Mouse (Mus musculus): ENCODE measurements around the gene Uqcr10. TPM values are rescaled to one million over a fixed set of nuclear protein-coding genes. Genes with fewer than 3 reads are reported as not detected.
"Not testable (repeated sequence)": the region's sequence is repeated elsewhere in the genome, so short reads cannot be mapped to it uniquely, and the experiment has no call there.

Uqcr10 gene
- polyA plus RNA-seq, 2 experiments, result 569 to 747 TPM

DNA sequence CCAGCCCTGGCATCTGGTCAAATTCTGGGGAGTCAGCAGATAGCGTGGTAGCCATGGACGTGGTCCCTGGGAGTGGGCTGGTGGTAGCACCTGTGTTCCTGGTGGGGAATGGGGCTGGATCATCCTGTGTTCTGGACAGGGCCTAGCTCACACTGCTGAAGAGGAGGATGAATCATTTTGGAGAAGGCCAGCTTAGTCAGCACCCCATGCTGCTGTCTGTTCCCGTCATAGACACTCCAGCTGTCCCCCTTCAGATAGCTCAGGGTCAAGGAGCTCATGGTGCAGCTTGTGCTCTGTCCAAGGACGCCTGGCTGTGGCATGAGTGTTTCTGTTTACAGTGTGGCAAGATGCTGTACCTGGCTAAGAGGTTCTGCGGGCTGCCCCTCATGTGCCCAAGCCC, 14.4 kb upstream of the Uqcr10 start:
- DNase-seq (ENCODE audit: low read depth in 3 of 3, low spot score in 3 of 3) (no peak), ATAC-seq (ENCODE audit: insufficient read depth) (no peak)
- TF ChIP-seq CTCF (IDR thresholded peaks at IDR 0.05; ENCODE audit: low read depth) (no peak), EP300 (IDR thresholded peaks at IDR 0.05; ENCODE audit: low read depth) (no peak)
- H3K36me3 ChIP-seq (replicated peaks; ENCODE audit: control insufficient read depth, insufficient read depth, low read depth), result no peaks in the 10 kb centered on the region
- 68% methylated on average over 5 of the region's 5 CpGs for WGBS (ENCODE audit: insufficient replicate concordance)
- no peaks in the 10 kb centered on the region for H3K27me3 ChIP-seq (ENCODE audit: control insufficient read depth, insufficient read depth, low read length)
- H3K9me3 ChIP-seq (ENCODE audit: control insufficient read depth, low read length), result no peaks in the 10 kb centered on the region
- H3K4me1 ChIP-seq (replicated peaks; ENCODE audit: control insufficient read depth in 2 of 2, insufficient read depth in 2 of 2, low read length in 1 of 2), result no peaks in the 10 kb centered on the region
- no peak overlapping the region for H3K27ac ChIP-seq
- no peak overlapping the region for H3K4me2 ChIP-seq (ENCODE audit: low read depth)
- H3K9ac ChIP-seq (replicated peaks), result no peak overlapping the region
- no peak overlapping the region for H3K4me3 ChIP-seq (ENCODE audit: insufficient read depth in 1 of 2, low read depth in 2 of 2, low read length in 2 of 2)

DNA sequence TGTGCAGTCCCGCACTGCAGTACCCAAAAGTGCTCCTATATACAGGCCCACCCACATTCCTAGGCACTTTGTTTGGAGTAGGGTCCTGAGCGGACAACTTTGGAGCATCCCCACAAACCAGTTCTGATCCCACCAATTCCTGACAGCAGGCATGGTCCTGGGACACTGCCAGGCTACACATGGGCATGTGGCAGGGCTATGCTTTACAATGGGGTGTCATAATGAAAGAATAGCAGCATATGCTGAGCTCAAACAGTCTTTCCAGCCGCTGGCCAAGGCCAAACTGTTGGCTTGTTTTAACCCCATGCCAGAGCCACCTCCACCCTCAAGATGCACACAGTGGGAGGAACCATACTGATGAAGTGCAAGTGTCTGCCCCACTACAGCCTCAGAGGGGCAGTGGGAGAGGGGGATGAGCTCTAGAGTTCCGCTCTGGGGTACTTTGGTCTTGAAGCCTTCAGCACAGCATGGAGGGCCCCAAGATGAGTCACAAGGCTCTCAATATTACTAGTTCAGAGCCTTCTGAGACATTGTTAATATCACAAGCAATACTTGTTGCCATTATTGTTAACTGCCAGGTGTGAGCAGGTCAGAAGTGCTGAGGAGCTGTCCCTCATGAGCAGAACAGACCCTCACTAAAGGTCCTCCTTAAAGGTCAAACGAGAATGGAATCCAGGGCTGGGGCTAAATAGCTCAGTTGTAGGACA, 12.5 kb upstream of the Uqcr10 start:
- Histone ChIP-seq H3K4me1 (replicated peaks; ENCODE audit: control insufficient read depth in 2 of 2, insufficient read depth in 2 of 2, low read length in 1 of 2) (no peaks in the 10 kb centered on the region), H3K27me3 (ENCODE audit: control insufficient read depth, insufficient read depth, low read length) (no peaks in the 10 kb centered on the region), H3K4me2 (ENCODE audit: low read depth) (no peak overlapping the region), H3K9me3 (ENCODE audit: control insufficient read depth, low read length) (no peaks in the 10 kb centered on the region), H3K9ac (replicated peaks) (no peak overlapping the region), H3K4me3 (ENCODE audit: insufficient read depth in 1 of 2, low read depth in 2 of 2, low read length in 2 of 2) (no peak overlapping the region), H3K27ac (no peak overlapping the region), H3K36me3 (replicated peaks; ENCODE audit: control insufficient read depth, insufficient read depth, low read depth) (no peaks in the 10 kb centered on the region)
- DNase-seq (ENCODE audit: low read depth in 3 of 3, low spot score in 3 of 3) (no peak), ATAC-seq (ENCODE audit: insufficient read depth) (no peak)
- 68% methylated on average over 5 of the region's 5 CpGs for WGBS (ENCODE audit: insufficient replicate concordance)
- no peak for TF ChIP-seq EP300 (IDR thresholded peaks at IDR 0.05; ENCODE audit: low read depth)
- no peak for TF ChIP-seq CTCF (IDR thresholded peaks at IDR 0.05; ENCODE audit: low read depth)

DNA sequence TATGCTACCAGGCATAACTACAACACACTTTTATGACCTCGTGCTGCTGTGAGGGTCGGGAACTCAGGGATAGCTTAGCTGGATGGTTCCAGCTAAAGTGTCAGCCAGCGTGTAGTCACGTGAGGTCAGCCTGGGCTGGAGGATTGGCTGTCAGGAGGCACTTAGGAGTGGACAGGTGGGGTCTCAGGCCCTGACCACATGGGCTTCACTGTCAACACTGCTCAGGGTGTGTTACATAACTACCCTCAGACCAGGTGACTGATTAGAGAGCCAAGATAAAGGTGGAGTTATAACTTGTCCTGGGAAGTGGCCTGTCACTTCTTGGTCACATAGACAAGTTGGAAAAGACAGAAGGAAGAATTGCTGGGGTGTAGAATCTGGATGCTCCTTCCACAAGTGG, 11.5 kb upstream of the Uqcr10 start:
- H3K36me3 ChIP-seq (replicated peaks; ENCODE audit: control insufficient read depth, insufficient read depth, low read depth), result no peaks in the 10 kb centered on the region
- WGBS (ENCODE audit: insufficient replicate concordance), result 64% methylated on average over 4 of the region's 4 CpGs
- H3K27ac ChIP-seq, result no peak overlapping the region
- H3K9ac ChIP-seq (replicated peaks), result no peak overlapping the region
- no peak overlapping the region for H3K4me3 ChIP-seq (ENCODE audit: insufficient read depth in 1 of 2, low read depth in 2 of 2, low read length in 2 of 2)
- H3K9me3 ChIP-seq (ENCODE audit: control insufficient read depth, low read length), result no peaks in the 10 kb centered on the region
- H3K4me2 ChIP-seq (ENCODE audit: low read depth), result no peak overlapping the region
- no peak for DNase-seq (ENCODE audit: low read depth in 3 of 3, low spot score in 3 of 3)
- TF ChIP-seq EP300 (IDR thresholded peaks at IDR 0.05; ENCODE audit: low read depth) (no peak), CTCF (IDR thresholded peaks at IDR 0.05; ENCODE audit: low read depth) (no peak)
- no peaks in the 10 kb centered on the region for H3K4me1 ChIP-seq (replicated peaks; ENCODE audit: control insufficient read depth in 2 of 2, insufficient read depth in 2 of 2, low read length in 1 of 2)
- no peaks in the 10 kb centered on the region for H3K27me3 ChIP-seq (ENCODE audit: control insufficient read depth, insufficient read depth, low read length)
- no peak for ATAC-seq (ENCODE audit: insufficient read depth)

- ATAC-seq (ENCODE audit: insufficient read depth) (no peak), DNase-seq (ENCODE audit: low read depth in 3 of 3, low spot score in 3 of 3) (no peak)
- WGBS (ENCODE audit: insufficient replicate concordance), result 29% methylated on average over 4 of the region's 4 CpGs
- no peak overlapping the region for H3K9ac ChIP-seq (replicated peaks)
- no peaks in the 10 kb centered on the region for H3K9me3 ChIP-seq (ENCODE audit: control insufficient read depth, low read length)
- H3K27ac ChIP-seq, result no peak overlapping the region
- no peaks in the 10 kb centered on the region for H3K36me3 ChIP-seq (replicated peaks; ENCODE audit: control insufficient read depth, insufficient read depth, low read depth)
- no peaks in the 10 kb centered on the region for H3K4me1 ChIP-seq (replicated peaks; ENCODE audit: control insufficient read depth in 2 of 2, insufficient read depth in 2 of 2, low read length in 1 of 2)
- H3K27me3 ChIP-seq (ENCODE audit: control insufficient read depth, insufficient read depth, low read length), result no peaks in the 10 kb centered on the region
- TF ChIP-seq EP300 (IDR thresholded peaks at IDR 0.05; ENCODE audit: low read depth), result no peak
- TF ChIP-seq CTCF (IDR thresholded peaks at IDR 0.05; ENCODE audit: low read depth), result no peak
- H3K4me3 ChIP-seq (ENCODE audit: insufficient read depth in 1 of 2, low read depth in 2 of 2, low read length in 2 of 2), result no peak overlapping the region
- H3K4me2 ChIP-seq (ENCODE audit: low read depth), result no peak overlapping the region
These were observed 10.6 kb upstream of the Uqcr10 start for GRCm38 (mm10) chr11:4714727-4715126.

- TF ChIP-seq CTCF (IDR thresholded peaks at IDR 0.05; ENCODE audit: low read depth), result no peak
- Histone ChIP-seq H3K4me2 (ENCODE audit: low read depth) (no peak overlapping the region), H3K27me3 (ENCODE audit: control insufficient read depth, insufficient read depth, low read length) (no peaks in the 10 kb centered on the region), H3K9ac (replicated peaks) (no peak overlapping the region), H3K27ac (no peak overlapping the region), H3K4me3 (ENCODE audit: insufficient read depth in 1 of 2, low read depth in 2 of 2, low read length in 2 of 2) (no peak overlapping the region), H3K9me3 (ENCODE audit: control insufficient read depth, low read length) (no peaks in the 10 kb centered on the region), H3K4me1 (replicated peaks; ENCODE audit: control insufficient read depth in 2 of 2, insufficient read depth in 2 of 2, low read length in 1 of 2) (no peaks in the 10 kb centered on the region), H3K36me3 (replicated peaks; ENCODE audit: control insufficient read depth, insufficient read depth, low read depth) (no peaks in the 10 kb centered on the region)
- ATAC-seq (ENCODE audit: insufficient read depth) (no peak), DNase-seq (ENCODE audit: low read depth in 3 of 3, low spot score in 3 of 3) (no peak)
These were observed 8.7 kb upstream of the Uqcr10 start for GRCm38 (mm10) chr11:4712822-4713221.

DNA sequence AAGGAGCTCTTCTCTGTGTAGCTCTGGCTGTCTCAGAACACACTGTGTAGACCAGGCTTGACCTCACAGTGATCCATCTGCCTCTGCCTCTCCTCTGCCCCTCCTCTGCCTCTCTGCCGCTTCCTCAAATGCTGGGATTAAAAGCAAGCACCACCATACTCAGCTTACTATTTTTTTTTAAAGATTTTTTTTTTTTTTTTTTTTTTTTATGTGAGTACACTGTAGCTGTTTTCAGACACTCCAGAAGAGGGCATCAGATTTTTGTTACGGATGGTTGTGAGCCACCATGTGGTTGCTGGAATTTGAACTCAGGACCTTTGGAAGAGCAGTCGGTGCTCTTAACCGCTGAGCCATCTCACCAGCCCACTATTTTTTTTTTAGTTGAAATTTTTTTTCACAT, 6.0 kb upstream of the Uqcr10 start:
- 81% methylated on average over 4 of the region's 4 CpGs for WGBS (ENCODE audit: insufficient replicate concordance)
- not testable (repeated sequence) for H3K4me2 ChIP-seq (ENCODE audit: low read depth)

More for the DNA sequence above, 6.0 kb upstream of the Uqcr10 start:
- H3K9me3 ChIP-seq (ENCODE audit: control insufficient read depth, low read length); ATAC-seq (ENCODE audit: insufficient read depth); H3K4me3 ChIP-seq (ENCODE audit: insufficient read depth in 1 of 2, low read depth in 2 of 2, low read length in 2 of 2); H3K36me3 ChIP-seq (replicated peaks; ENCODE audit: control insufficient read depth, insufficient read depth, low read depth); H3K27ac ChIP-seq; H3K4me1 ChIP-seq (replicated peaks; ENCODE audit: control insufficient read depth in 2 of 2, insufficient read depth in 2 of 2, low read length in 1 of 2); H3K27me3 ChIP-seq (ENCODE audit: control insufficient read depth, insufficient read depth, low read length); DNase-seq (ENCODE audit: low read depth in 3 of 3, low spot score in 3 of 3); H3K9ac ChIP-seq (replicated peaks): not testable (repeated sequence)
